Mouse (Mus musculus): Measurements from ENCODE around the gene Hmgcs1.
"Not testable (repeated sequence)": the region's sequence is repeated elsewhere in the genome, so short reads cannot be mapped to it uniquely, and the experiment has no call there.

The Hmgcs1 gene

GRCm38 (mm10) chr13:119706278-119706880 lies 16.2 kb downstream of the Hmgcs1 start:
- not testable (repeated sequence) for DNase-seq

DNA sequence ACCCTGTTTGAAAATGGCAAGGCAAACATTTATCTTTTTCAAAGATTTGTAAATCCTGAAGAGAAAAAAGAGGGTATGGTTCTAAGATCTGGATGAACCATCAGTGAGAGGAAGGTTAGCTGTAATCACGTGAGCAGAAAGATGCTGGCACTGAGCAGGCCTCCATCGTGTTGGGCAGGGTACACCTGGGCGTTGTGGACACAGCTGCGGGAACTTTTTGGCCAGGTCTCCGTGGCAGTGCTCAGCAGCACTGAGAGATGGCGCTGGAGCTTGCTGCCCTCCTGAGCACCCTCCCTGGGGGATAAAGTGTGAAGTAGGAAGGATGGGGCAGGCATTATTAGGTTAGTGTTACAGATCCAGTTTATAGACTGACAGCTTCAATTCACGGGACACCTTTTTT lies 16.8 kb downstream of the Hmgcs1 start:
- DNase-seq, result no peak

DNA sequence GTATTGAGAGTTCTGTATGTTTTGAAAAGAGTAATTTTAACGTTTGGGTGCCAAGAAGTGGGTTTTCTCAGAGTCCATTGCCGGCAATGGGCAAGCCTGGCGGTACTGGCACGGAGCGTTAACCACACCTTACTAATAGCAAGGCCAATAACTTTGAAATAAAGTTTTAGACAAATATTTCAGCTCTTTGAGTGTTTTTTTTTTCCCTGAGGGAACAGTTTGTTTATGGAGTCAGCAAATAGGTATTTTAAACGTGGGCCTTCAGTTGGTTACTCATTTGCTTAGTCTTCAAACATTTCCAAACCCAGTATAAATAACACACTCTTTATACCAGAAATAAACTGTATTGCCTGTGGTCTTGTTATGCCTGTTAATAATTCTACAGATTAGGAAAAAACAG lies 17.7 kb downstream of the Hmgcs1 start:
- DNase-seq, result no peak

- DNase-seq, result no peak
Observed at GRCm38 (mm10) chr13:119708941-119709340, 18.8 kb downstream of the Hmgcs1 start.

DNA sequence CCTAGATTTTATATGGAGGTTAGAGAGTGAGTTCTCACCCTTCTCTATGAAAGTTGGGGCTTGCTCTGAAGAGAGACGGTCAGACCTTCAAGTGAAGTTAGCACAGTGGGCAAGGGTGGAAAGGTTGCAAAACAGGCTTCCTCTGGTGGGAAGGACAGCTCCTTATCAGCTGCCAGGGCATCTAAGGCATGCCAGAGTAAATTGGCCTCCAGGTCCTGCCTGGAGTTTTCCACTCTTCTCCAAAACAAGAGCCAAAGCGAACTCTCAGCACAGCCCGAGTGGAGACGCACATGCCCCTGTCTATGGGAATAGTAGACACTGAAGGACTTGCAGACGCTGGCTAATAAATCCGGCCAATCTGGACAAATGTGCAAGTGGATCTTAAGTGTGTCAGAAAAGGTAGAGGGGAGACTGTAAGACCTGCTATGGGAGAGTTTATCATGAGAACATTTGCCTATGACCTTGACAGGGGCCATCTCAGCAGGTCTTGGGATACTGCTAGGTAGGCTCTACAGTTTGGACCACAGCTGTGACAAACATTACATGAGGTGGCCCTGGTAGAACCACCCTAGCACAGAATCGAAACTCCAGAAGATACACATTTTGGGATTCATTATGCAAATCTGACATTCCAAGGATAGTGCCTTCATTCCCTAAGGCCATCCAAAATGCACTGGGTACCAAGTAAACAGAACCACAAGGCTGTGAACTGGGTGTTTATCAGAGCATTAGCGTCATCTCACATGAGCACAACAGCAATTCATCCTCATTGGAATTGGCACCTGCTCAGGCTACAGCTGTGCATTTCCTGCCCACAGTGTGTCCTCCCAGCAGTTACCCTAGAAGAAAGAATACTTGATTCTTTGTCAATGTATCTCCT lies 19.4 kb downstream of the Hmgcs1 start:
- no peak for DNase-seq

DNA sequence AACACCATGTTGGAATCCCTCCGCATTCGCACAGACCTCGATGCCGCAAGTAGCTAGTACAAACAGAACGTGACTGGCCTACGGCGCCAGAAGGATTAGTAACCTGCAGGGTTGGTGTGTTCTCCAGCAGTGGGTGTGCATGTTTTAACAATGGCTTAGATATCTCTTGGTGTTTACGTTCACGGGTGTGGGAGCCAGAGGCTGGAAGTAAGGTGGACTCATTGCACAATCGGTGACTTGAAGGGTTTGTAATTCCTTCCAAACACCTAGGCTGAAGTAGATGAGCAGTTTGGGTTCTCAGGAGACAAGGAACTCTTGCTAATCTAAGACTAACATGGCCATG lies 20.1 kb downstream of the Hmgcs1 start:
- DNase-seq, result no peak

- no peak for DNase-seq
Observed at GRCm38 (mm10) chr13:119712463-119712862, 22.3 kb downstream of the Hmgcs1 start.

GRCm38 (mm10) chr13:119713107-119713787 lies 23.1 kb downstream of the Hmgcs1 start:
- no peak for DNase-seq

- DNase-seq, result peak; percentile 51 to 55
Observed at GRCm38 (mm10) chr13:119713821-119714220, 23.6 kb downstream of the Hmgcs1 start.

DNA sequence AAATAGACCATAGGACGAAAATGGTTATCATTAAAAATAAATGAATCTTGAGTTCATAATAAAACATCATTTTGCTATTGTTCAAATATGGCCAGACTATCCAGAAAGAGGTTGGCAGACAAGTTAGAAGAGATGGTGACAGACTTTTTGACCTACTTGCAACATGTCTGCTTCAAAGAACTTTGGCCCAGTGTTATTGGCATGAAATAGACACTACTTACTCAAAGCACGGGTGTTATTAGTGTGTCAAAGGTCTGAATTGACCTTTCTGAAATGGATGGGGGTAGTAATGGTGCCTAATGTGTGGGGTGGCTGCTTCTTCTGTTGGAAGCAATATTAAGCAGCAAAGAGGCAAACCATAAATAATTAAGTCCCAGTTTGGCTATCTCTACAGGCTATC lies 25.9 kb downstream of the Hmgcs1 start:
- no peak for DNase-seq

DNA sequence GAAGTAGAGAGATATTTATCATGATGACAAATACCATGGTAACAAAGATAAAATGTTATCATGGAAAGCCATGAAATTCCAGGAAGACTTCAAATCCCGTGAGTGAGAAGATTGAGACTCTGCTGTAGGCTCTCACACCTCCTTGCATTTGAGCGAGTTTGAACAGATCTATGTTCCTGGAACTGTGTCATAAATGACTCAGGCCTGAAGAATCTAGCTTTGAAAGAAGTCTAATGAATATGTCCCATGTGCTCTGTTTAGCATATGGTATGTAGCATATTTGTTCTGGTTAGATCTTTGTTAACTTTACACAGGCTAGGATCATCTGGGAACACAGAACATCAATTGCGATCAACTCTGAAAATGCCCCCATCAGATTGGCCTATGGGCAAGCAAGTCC lies 32.3 kb downstream of the Hmgcs1 start:
- no peak for DNase-seq

GRCm38 (mm10) chr13:119723368-119723767 lies 33.2 kb downstream of the Hmgcs1 start:
- DNase-seq, result no peak

GRCm38 (mm10) chr13:119724541-119724940 lies 34.4 kb downstream of the Hmgcs1 start:
- no peak for DNase-seq

DNA sequence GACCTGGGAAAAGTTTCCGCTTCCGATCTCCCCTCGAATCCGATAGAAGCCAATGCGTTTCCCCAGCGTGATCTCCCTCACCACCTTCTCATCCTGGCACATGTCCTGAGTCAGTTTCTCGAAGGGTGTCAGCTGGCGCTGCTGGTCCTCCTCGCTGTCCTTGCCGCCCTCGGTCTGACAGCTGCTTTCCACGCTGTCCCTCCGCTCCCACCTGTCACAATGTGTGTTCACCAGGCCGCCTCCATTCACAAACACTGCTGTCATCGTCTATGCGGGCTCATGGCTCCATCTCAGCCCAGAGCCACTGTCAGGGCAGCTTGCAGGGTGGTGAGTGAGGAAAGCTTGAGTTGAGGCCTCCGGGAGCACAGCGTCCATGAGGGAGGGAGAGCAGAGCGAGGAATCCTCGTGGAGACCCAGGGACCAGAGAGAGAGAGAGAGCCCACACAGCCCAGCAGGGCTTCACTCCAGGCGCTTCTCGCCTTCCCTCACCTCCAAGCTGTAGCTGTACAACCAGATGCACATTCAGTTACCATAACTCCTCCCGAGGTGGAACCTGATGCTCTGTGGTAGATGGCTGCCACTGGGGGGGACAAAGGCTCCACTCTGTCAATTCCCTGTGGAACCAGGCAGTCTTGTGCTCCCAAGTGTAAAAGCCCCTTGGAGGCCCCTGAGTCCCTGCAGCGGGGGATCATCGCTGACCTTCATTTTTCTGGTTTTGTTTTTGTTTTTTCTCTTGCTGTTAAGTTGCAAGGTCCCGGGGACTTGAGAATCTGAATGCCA lies 37.6 kb downstream of the Hmgcs1 start:
- no peak for DNase-seq

- no peak for DNase-seq
Observed at GRCm38 (mm10) chr13:119729406-119729805, 39.2 kb downstream of the Hmgcs1 start.

DNA sequence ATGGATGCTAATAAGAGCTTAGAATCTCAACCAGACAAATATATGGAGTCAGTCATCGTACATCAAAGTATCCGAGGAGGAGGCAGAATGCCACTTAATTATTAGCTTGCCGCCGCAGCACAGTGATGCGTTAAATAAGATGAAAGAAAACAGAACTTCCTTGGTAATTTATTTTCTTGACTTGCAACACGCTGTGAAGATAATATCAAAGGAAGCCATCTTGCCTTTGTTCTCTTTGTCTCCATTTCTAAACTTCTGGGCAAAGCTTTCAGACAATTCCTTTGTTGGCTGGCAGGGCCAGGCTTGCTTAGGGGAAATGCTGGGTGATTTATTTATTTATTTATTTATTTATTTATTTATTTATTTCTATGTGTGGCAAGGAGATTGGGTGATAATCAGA lies 41.3 kb downstream of the Hmgcs1 start:
- DNase-seq, result no peak

GRCm38 (mm10) chr13:119741390-119742237 lies 51.4 kb downstream of the Hmgcs1 start:
- no peak for DNase-seq

GRCm38 (mm10) chr13:119742711-119743415 lies 52.7 kb downstream of the Hmgcs1 start:
- no peak for DNase-seq

GRCm38 (mm10) chr13:119743470-119743869 lies 53.3 kb downstream of the Hmgcs1 start:
- no peak for DNase-seq

DNA sequence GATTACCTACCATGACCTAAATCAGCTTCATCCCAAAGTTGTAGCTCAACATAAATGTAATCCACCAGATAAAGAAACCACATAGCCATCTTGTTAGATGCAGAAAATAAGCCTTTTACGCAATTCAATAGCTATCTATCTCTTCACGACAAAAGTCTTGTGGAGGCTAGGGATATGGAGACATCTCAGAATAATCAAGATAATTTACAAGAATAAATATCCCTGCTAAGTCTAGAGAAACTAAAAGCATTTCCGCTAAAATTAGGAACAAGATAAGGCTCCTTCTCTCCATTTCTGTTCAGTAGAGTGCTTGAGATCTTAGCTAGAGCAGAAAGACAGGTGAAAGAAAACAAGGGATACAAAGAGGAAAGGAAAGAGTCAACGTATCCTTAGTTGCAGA lies 56.8 kb downstream of the Hmgcs1 start:
- DNase-seq, result no peak

- DNase-seq, result no peak
Observed at GRCm38 (mm10) chr13:119753859-119754634, 63.9 kb downstream of the Hmgcs1 start.
